9 mouse cellular contexts compared by ENCODE assay signal in genomic region chr19:55850402-55851078, GRCm38 (mm10).
DNase-seq lines count a peak whose midpoint lies in the region; ATAC-seq and TF ChIP-seq lines count a peak whose summit lies in the region.
"Had no signal": no experiment of that assay in that cellular context is flagged by ENCODE, and none has a peak within 500 bp of the region (broad histone marks: within the 10 kb centered on the region; RNA-seq: fewer than 3 reads in every experiment).

No protein-coding gene starts in this region.

- H3K4me3 ChIP-seq in heart, embryonic 12.5 days, result no peak overlapping the region
- no peak overlapping the region for H3K4me3 ChIP-seq in heart, embryonic 10.5 days
- no peak overlapping the region for H3K4me3 ChIP-seq in MEL (ENCODE audit: control insufficient read depth in 1 of 2, insufficient read depth in 1 of 2, low read depth in 2 of 2, low read length in 2 of 2)
- H3K4me3 ChIP-seq: erythroblast, embryonic 14.5 days had no signal

- H3K4me2 ChIP-seq in heart, embryonic 12.5 days, result no peak overlapping the region

- peak overlapping the region; percentile 66 for H3K27ac ChIP-seq in heart, embryonic 12.5 days (ENCODE audit: poor library complexity, severe bottlenecking)
- H3K27ac ChIP-seq in heart, embryonic 10.5 days, result no peak overlapping the region
- H3K27ac ChIP-seq in MEL (ENCODE audit: control insufficient read depth, low read depth, low read length), result no peak overlapping the region

- no peak for TF ChIP-seq RAD21 in MEL (IDR thresholded peaks at IDR 0.05; ENCODE audit: low read depth, low read length)

- no peaks in the 10 kb centered on the region for H3K36me3 ChIP-seq in heart, embryonic 12.5 days
- 0 out of 2 replicates have a peak, but pooled peaks cover 4% of the 10 kb centered on the region for H3K36me3 ChIP-seq in heart, embryonic 10.5 days
- H3K36me3 ChIP-seq in MEL (ENCODE audit: control insufficient read depth in 1 of 2, insufficient read depth in 2 of 2, low read length in 2 of 2), result peaks cover 0 to 9% of the 10 kb centered on the region in 2 experiments; a peak in 2 of 4 replicates

- peak; percentile 65 for ATAC-seq in heart, embryonic 12.5 days (ENCODE audit: insufficient number of reproducible peaks, low FRiP score)

- peak in 1 of 2 experiments; percentile 30; a peak in 1 of 4 replicates for TF ChIP-seq EP300 in MEL (IDR thresholded peaks at IDR 0.05; ENCODE audit: low read depth in 1 of 2, low read length in 2 of 2)

- DNase-seq in heart, embryonic 10.5 days (ENCODE audit: low spot score), result no peak
- DNase-seq in MEL (ENCODE audit: low read depth, low spot score), result peak; percentile 44
- DNase-seq in gastrocnemius, postnatal 10 days, result peak; percentile 57
- peak; percentile 39 to 64 for DNase-seq in layer of hippocampus, postnatal 14 days (ENCODE audit: low spot score in 2 of 2)
- DNase-seq in urinary bladder, adult 18-20 months (ENCODE audit: low spot score in 2 of 2), result no peak
- no peak for DNase-seq in c-Kit-positive CD71-positive TER-119-positive erythroid progenitor cells, embryonic 14.5 days (ENCODE audit: low spot score)
- DNase-seq in thymus, postnatal 25 days, result no peak

- TF ChIP-seq POLR2A in MEL (IDR thresholded peaks at IDR 0.05; ENCODE audit: control insufficient read depth in 1 of 2, insufficient read depth in 1 of 2, low read depth in 1 of 2, low read length in 2 of 2, poor library complexity in 1 of 2), result no peak

- H3K9me3 ChIP-seq in heart, embryonic 12.5 days (replicated peaks), result no peaks in the 10 kb centered on the region
- H3K9me3 ChIP-seq in heart, embryonic 10.5 days, result no peaks in the 10 kb centered on the region
- no peaks in the 10 kb centered on the region for H3K9me3 ChIP-seq in MEL (replicated peaks; ENCODE audit: insufficient read depth, low read length)

- no peak overlapping the region for H3K9ac ChIP-seq in heart, embryonic 12.5 days
- H3K9ac ChIP-seq in MEL (ENCODE audit: control insufficient read depth, low read depth, low read length, poor library complexity, severe bottlenecking), result no peak overlapping the region

- H3K79me2 ChIP-seq in MEL (ENCODE audit: control insufficient read depth, insufficient read depth, low read length, poor library complexity), result no peaks in the 10 kb centered on the region

- peaks cover 59% of the 10 kb centered on the region for H3K4me1 ChIP-seq in heart, embryonic 12.5 days (replicated peaks)
- peaks cover 59% of the 10 kb centered on the region for H3K4me1 ChIP-seq in heart, embryonic 10.5 days
- peaks cover 17 to 21% of the 10 kb centered on the region in 2 experiments for H3K4me1 ChIP-seq in MEL (ENCODE audit: control insufficient read depth in 1 of 2, insufficient read depth in 2 of 2, low read length in 2 of 2)

- H3K27me3 ChIP-seq in heart, embryonic 12.5 days (replicated peaks), result no peaks in the 10 kb centered on the region
- H3K27me3 ChIP-seq in heart, embryonic 10.5 days (ENCODE audit: insufficient read depth, poor library complexity, severe bottlenecking), result no peaks in the 10 kb centered on the region
- no peaks in the 10 kb centered on the region for H3K27me3 ChIP-seq in MEL (ENCODE audit: control insufficient read depth in 1 of 2, insufficient read depth in 2 of 2, low read length in 2 of 2)

- TF ChIP-seq CTCF in MEL (IDR thresholded peaks at IDR 0.05 in 2 of 3, conservative IDR thresholded peaks at IDR 0.05 in 1 of 3; ENCODE audit: control insufficient read depth in 1 of 3, insufficient read depth in 1 of 3, low read depth in 2 of 3, low read length in 3 of 3, poor library complexity in 1 of 3, severe bottlenecking in 1 of 3), result no peak

- WGBS in heart, embryonic 12.5 days, result 56% methylated on average over 8 of the region's 8 CpGs
- WGBS in heart, embryonic 10.5 days, result 75% methylated on average over 8 of the region's 8 CpGs

TF ChIP-seq in MEL, 35 proteins besides CTCF, POLR2A, EP300 and RAD21:
- TF ChIP-seq ETS1 (IDR thresholded peaks at IDR 0.05; ENCODE audit: low read depth, low read length) (peak; percentile 53; the same call in 1 of the 2 replicates), USF2 (IDR thresholded peaks at IDR 0.05; ENCODE audit: borderline replicate concordance in 1 of 2, insufficient read depth in 1 of 2, low read depth in 1 of 2, low read length in 2 of 2) (no peak), MYB (IDR thresholded peaks at IDR 0.05; ENCODE audit: low read depth, low read length) (no peak), TCF12 (IDR thresholded peaks at IDR 0.05; ENCODE audit: low read depth, low read length) (0 out of 2 replicates have a peak, but pooled peaks have one; percentile 22)

Comparison
In these comparisons a context has a peak if more than half of its experiments do, and no peak if none do; other contexts are left out.
1. DNase-seq: peak in MEL (single experiment), gastrocnemius, postnatal 10 days (single experiment) and layer of hippocampus, postnatal 14 days (2 of 2); none in heart, embryonic 10.5 days (single experiment), urinary bladder, adult 18-20 months (0 of 2), c-Kit-positive CD71-positive TER-119-positive erythroid progenitor cells, embryonic 14.5 days (single experiment) and thymus, postnatal 25 days (single experiment).